Mouse (Mus musculus): ENCODE results near the gene Lrch1. TPM values are rescaled to one million over a fixed set of nuclear protein-coding genes. Genes with fewer than 3 reads are reported as not detected.
A peak's percentile ranks its signal among the peaks of the same experiment; 100 is the strongest.

Gene Lrch1
- total and polyA plus RNA-seq, 3 experiments: 2.8 to 6.1 TPM; not detected in 1

DNA sequence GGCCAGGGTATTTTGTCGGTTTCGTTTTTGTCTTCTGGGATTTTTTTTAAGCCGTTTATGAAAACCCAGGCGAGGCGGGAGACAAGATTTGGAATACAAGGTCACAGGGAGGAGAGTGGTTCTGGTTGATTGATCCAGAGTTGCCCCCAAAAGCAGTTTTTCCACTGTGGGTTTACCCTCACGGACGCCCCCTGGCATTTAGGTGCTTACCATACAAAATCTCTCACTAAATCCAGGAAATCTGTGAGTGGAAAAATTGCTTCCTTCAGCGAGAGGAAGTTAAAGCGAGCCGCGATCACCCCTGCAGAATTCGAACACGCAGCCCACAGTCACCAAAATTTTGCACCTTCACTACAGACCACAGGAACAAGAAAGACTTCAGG, 329 bp upstream of the Lrch1 start:
- Histone ChIP-seq H3K27me3 (ENCODE audit: control insufficient read depth in 1 of 2, insufficient read depth in 2 of 2, low read length in 2 of 2) (no peaks in the 10 kb centered on the region; a peak in 1 of 4 replicates), H3K27ac (ENCODE audit: control insufficient read depth, low read depth, low read length) (0 out of 2 replicates have a peak overlapping the region, but pooled peaks have one; percentile 27), H3K4me1 (ENCODE audit: control insufficient read depth in 1 of 2, insufficient read depth in 2 of 2, low read length in 2 of 2) (peaks cover 5 to 12% of the 10 kb centered on the region in 2 experiments; a peak in 2 of 4 replicates), H3K36me3 (ENCODE audit: control insufficient read depth in 1 of 2, insufficient read depth in 2 of 2, low read length in 2 of 2) (peaks cover 0 to 4% of the 10 kb centered on the region in 2 experiments; a peak in 1 of 4 replicates), H3K4me3 (ENCODE audit: control insufficient read depth in 1 of 2, insufficient read depth in 1 of 2, low read depth in 2 of 2, low read length in 2 of 2) (peak overlapping the region; percentile 90 to 98), H3K9ac (ENCODE audit: control insufficient read depth, low read depth, low read length, poor library complexity, severe bottlenecking) (peak overlapping the region; percentile 95), H3K9me3 (replicated peaks; ENCODE audit: insufficient read depth, low read length) (no peaks in the 10 kb centered on the region), H3K79me2 (ENCODE audit: control insufficient read depth, insufficient read depth, low read length, poor library complexity) (peaks cover 21% of the 10 kb centered on the region)
- peak; percentile 22 for TF ChIP-seq SIN3A (IDR thresholded peaks at IDR 0.05; ENCODE audit: low read length)
- TF ChIP-seq KAT2A (conservative IDR thresholded peaks at IDR 0.05; ENCODE audit: low read depth, low read length): no peak
- no peak for DNase-seq (ENCODE audit: low read depth, low spot score)

DNA sequence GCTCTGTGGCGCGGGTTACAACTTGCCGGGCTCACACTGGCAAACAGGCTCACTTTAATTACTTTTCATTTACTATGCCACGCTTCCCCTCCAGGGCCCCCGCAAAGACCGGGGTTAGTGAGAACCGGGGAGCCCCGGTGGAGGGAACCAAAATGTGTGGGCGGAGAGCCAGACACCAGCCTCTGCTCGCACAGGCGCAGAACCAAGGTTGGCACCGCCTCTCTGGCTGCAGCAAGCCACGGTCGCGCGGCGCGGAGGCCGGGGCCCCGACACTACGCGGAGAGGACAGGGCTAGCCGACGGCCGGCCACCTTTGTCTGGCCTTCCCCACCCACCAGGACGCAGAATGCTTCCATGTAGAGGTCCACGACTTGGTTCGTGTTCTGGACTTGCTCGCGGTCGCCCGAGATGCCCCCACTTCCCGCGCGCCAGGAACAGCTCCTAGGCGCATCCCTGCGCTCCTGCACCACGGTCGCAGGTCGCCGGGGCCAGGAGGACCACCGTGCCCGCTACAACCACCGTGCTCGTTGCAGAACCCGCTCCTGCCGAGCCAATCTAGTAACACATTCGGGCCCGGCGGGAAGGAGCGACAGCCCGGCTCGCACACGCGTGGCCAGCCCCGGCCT, 813 bp downstream of the Lrch1 start:
- peak; percentile 89 for DNase-seq (ENCODE audit: low read depth, low spot score)
- peak overlapping the region; percentile 70 for H3K27ac ChIP-seq (ENCODE audit: control insufficient read depth, low read depth, low read length)
- H3K79me2 ChIP-seq (ENCODE audit: control insufficient read depth, insufficient read depth, low read length, poor library complexity): peaks cover 21% of the 10 kb centered on the region
- peak overlapping the region; percentile 95 for H3K9ac ChIP-seq (ENCODE audit: control insufficient read depth, low read depth, low read length, poor library complexity, severe bottlenecking)
- H3K9me3 ChIP-seq (replicated peaks; ENCODE audit: insufficient read depth, low read length): no peaks in the 10 kb centered on the region
- H3K4me3 ChIP-seq (ENCODE audit: control insufficient read depth in 1 of 2, insufficient read depth in 1 of 2, low read depth in 2 of 2, low read length in 2 of 2): peak overlapping the region; percentile 90 to 98
- H3K4me1 ChIP-seq (ENCODE audit: control insufficient read depth in 1 of 2, insufficient read depth in 2 of 2, low read length in 2 of 2): peaks cover 5 to 12% of the 10 kb centered on the region in 2 experiments; a peak in 2 of 4 replicates
- no peaks in the 10 kb centered on the region; a peak in 1 of 4 replicates for H3K27me3 ChIP-seq (ENCODE audit: control insufficient read depth in 1 of 2, insufficient read depth in 2 of 2, low read length in 2 of 2)
- peaks cover 0 to 4% of the 10 kb centered on the region in 2 experiments; a peak in 1 of 4 replicates for H3K36me3 ChIP-seq (ENCODE audit: control insufficient read depth in 1 of 2, insufficient read depth in 2 of 2, low read length in 2 of 2)
- TF ChIP-seq ETS1 (IDR thresholded peaks at IDR 0.05; ENCODE audit: low read depth, low read length) (no peak), MAZ (IDR thresholded peaks at IDR 0.05; ENCODE audit: low read depth, low read length) (peak; percentile 80; the same call in 1 of the 2 replicates), MXI1 (IDR thresholded peaks at IDR 0.05; ENCODE audit: low read depth, low read length) (peak; percentile 58; the same call in 1 of the 2 replicates), EP300 (IDR thresholded peaks at IDR 0.05; ENCODE audit: low read depth in 1 of 2, low read length in 2 of 2) (0 out of 4 replicates have a peak, but pooled peaks of 1 of the 2 experiments have one; percentile 23), ZMIZ1 (IDR thresholded peaks at IDR 0.05; ENCODE audit: low read depth, low read length) (peak; percentile 23; the same call in 1 of the 2 replicates), RCOR1 (IDR thresholded peaks at IDR 0.05; ENCODE audit: low read depth, low read length) (peak; percentile 45; the same call in 1 of the 2 replicates), POLR2A (IDR thresholded peaks at IDR 0.05; ENCODE audit: control insufficient read depth in 1 of 2, insufficient read depth in 1 of 2, low read depth in 1 of 2, low read length in 2 of 2, poor library complexity in 1 of 2) (peak in 1 of 2 experiments; percentile 58; a peak in 2 of 4 replicates), E2F4 (IDR thresholded peaks at IDR 0.05; ENCODE audit: borderline replicate concordance, low read depth, low read length) (no peak), GATA1 (IDR thresholded peaks at IDR 0.05; ENCODE audit: low read depth, low read length) (no peak), ZKSCAN1 (IDR thresholded peaks at IDR 0.05; ENCODE audit: low read depth, low read length) (no peak), HCFC1 (IDR thresholded peaks at IDR 0.05; ENCODE audit: low read depth, low read length) (peak; percentile 22; the same call in 1 of the 2 replicates), ELF1 (IDR thresholded peaks at IDR 0.05; ENCODE audit: low read depth, low read length) (no peak; the same call in 1 of the 2 replicates), KAT2A (conservative IDR thresholded peaks at IDR 0.05; ENCODE audit: low read depth, low read length) (no peak; the same call in 1 of the 2 replicates), RAD21 (IDR thresholded peaks at IDR 0.05; ENCODE audit: low read depth, low read length) (no peak), TAL1 (IDR thresholded peaks at IDR 0.05; ENCODE audit: low read length) (no peak), TCF12 (IDR thresholded peaks at IDR 0.05; ENCODE audit: low read depth, low read length) (0 out of 2 replicates have a peak, but pooled peaks have one; percentile 22), MYB (IDR thresholded peaks at IDR 0.05; ENCODE audit: low read depth, low read length) (no peak), CHD1 (IDR thresholded peaks at IDR 0.05; ENCODE audit: low read depth, low read length) (no peak), USF1 (IDR thresholded peaks at IDR 0.05; ENCODE audit: low read depth, low read length) (no peak), TBP (IDR thresholded peaks at IDR 0.05; ENCODE audit: low read depth, low read length) (no peak), MAFK (IDR thresholded peaks at IDR 0.05; ENCODE audit: borderline replicate concordance, low read depth, low read length) (no peak), POLR2AphosphoS2 (IDR thresholded peaks at IDR 0.05; ENCODE audit: low read length) (peak; percentile 41; the same call in 1 of the 2 replicates), NELFE (IDR thresholded peaks at IDR 0.05; ENCODE audit: low read depth, low read length) (peak; percentile 43; the same call in 1 of the 2 replicates), SMC3 (IDR thresholded peaks at IDR 0.05; ENCODE audit: low read depth, low read length) (no peak), SIN3A (IDR thresholded peaks at IDR 0.05; ENCODE audit: low read length) (peak; percentile 82; the same call in 1 of the 2 replicates), CTCF (IDR thresholded peaks at IDR 0.05 in 2 of 3, conservative IDR thresholded peaks at IDR 0.05 in 1 of 3; ENCODE audit: control insufficient read depth in 1 of 3, insufficient read depth in 1 of 3, low read depth in 2 of 3, low read length in 3 of 3, poor library complexity in 1 of 3, severe bottlenecking in 1 of 3) (no peak), NRF1 (IDR thresholded peaks at IDR 0.05; ENCODE audit: insufficient read depth, low read depth, low read length, poor library complexity, severe bottlenecking) (peak; percentile 74), ZC3H11A (IDR thresholded peaks at IDR 0.05; ENCODE audit: low read depth, low read length) (no peak), MEF2A (IDR thresholded peaks at IDR 0.05; ENCODE audit: extremely low read depth, insufficient replicate concordance, low read depth, low read length, poor library complexity, severe bottlenecking) (no peak), MAX (IDR thresholded peaks at IDR 0.05; ENCODE audit: low read length) (peak; percentile 56; the same call in 1 of the 2 replicates)
